Mouse (Mus musculus) embryonic facial prominence, embryonic 15.5 days (tissue): ENCODE measurements at regions not wholly inside any gene's neighbourhood (a gene's known extent, or its start where the extent isn't known, plus 50 kb on each side); places are given as distances from the start of the nearest gene placed in this dataset.

ENCODE experiments used
- ATAC-seq: fragments of 200-750 bp; cut with Nextera tagmentation; 2 replicates; pipeline ENCODE4 v1.8.0; 2017; ENCODE audit warnings: low read depth, moderate TSS enrichment; ENCODE audit not compliant: insufficient number of reproducible peaks, low FRiP score, low TSS enrichment
- H3K27ac ChIP-seq: fragments of 300-500 bp; sonication (generic); replicated peaks from 2 replicates; pipeline ENCODE4 v1.5.1; 2015; ENCODE audit warnings: mild to moderate bottlenecking, inconsistent platforms
- H3K27me3 ChIP-seq: fragments of 300-500 bp; sonication (generic); 2 replicates; pipeline ENCODE4 v1.6.1; 2015; ENCODE audit warnings: inconsistent platforms
- H3K36me3 ChIP-seq: fragments of 300-500 bp; sonication (generic); 2 replicates; pipeline ENCODE4 v1.6.1; 2015; ENCODE audit warnings: mild to moderate bottlenecking, inconsistent platforms
- H3K4me1 ChIP-seq: fragments of 300-500 bp; sonication (generic); 2 replicates; pipeline ENCODE4 v1.6.1; 2015; ENCODE audit warnings: inconsistent platforms
- H3K4me2 ChIP-seq: fragments of 300-500 bp; sonication (generic); replicated peaks from 2 replicates; pipeline ENCODE4 v1.6.1; 2015; ENCODE audit warnings: mild to moderate bottlenecking, inconsistent platforms
- H3K4me3 ChIP-seq: fragments of 300-500 bp; sonication (generic); replicated peaks from 2 replicates; pipeline ENCODE4 v1.5.1; 2015; ENCODE audit warnings: mild to moderate bottlenecking, inconsistent platforms
- H3K9ac ChIP-seq: fragments of 300-500 bp; sonication (generic); 2 replicates; pipeline ENCODE4 v1.6.1; 2015; ENCODE audit warnings: inconsistent platforms
- H3K9me3 ChIP-seq: fragments of 300-500 bp; sonication (generic); replicated peaks from 2 replicates; pipeline ENCODE4 v1.6.1; 2016; ENCODE audit warnings: inconsistent platforms
- WGBS: fragments of 180-500 bp; shearing (Covaris S2); methylation state at CpG from one replicate; pipeline ENCODE4 v1.1.7; 2015; 5-methylcytosine and 5-hydroxymethylcytosine counted together

DNA sequence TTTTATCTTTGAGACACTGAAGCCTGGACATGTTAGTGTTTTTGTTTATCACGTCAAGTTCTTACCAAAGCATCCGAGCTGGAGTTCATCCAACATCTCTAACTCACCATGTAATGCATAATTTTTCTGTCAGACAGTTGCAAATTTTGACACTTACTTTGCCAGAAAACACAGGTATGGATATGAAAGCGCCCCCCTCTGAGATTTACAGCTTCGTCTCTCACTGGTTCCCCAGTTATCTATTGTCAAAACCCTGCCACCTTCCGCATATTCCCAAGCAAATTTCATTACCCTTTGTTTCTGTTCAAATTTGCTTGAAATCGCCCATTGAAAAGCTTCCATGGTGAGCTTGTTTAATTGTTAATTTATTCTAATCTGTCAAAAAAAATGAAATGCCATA, 202.7 kb upstream of the Cxadr start:
- no peak for ATAC-seq

GRCm38 (mm10) chr16:78096571-78096970, 204.7 kb upstream of the Cxadr start:
- Histone ChIP-seq H3K9me3 (no peaks in the 10 kb centered on the region), H3K4me1 (peaks cover 10% of the 10 kb centered on the region), H3K4me2 (no peak overlapping the region), H3K27ac (no peak overlapping the region), H3K36me3 (no peaks in the 10 kb centered on the region), H3K9ac (no peak overlapping the region), H3K27me3 (no peaks in the 10 kb centered on the region), H3K4me3 (no peak overlapping the region)
- 43% methylated on average over 1 of the region's 1 CpGs for WGBS
- ATAC-seq: no peak

More for the DNA sequence above, 202.7 kb upstream of the Cxadr start:
- no peaks in the 10 kb centered on the region for H3K9me3 ChIP-seq
- no peak overlapping the region for H3K4me2 ChIP-seq
- 68% methylated on average over 6 of the region's 6 CpGs for WGBS
- H3K4me3 ChIP-seq: no peak overlapping the region
- no peaks in the 10 kb centered on the region for H3K36me3 ChIP-seq
- no peak overlapping the region for H3K27ac ChIP-seq
- no peak overlapping the region for H3K9ac ChIP-seq
- H3K27me3 ChIP-seq: no peaks in the 10 kb centered on the region
- peaks cover 16% of the 10 kb centered on the region for H3K4me1 ChIP-seq

DNA sequence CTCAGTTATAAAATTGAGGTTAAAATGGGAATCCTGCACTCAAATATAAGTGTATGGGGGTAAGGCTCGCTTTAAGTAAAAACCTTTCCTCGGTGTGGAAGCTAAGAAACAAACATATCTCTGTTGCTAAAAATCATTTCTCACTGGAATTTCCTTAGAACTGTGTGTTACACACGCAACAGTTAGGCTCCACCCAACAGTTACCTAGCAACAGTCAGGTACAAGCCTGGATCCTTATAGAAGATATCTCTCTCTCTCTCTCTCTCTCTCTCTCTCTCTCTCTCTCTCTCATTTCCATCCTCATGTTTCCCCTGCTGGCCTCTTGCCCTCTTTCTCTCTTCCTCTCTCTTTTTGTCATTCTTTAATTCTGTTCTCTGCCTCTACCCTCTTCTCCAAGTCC, 211.1 kb upstream of the Cxadr start:
- WGBS: 82% methylated on average over 3 of the region's 3 CpGs
- H3K9me3 ChIP-seq: no peaks in the 10 kb centered on the region
- no peak overlapping the region for H3K9ac ChIP-seq
- no peak for ATAC-seq
- no peaks in the 10 kb centered on the region for H3K36me3 ChIP-seq
- no peak overlapping the region for H3K27ac ChIP-seq
- H3K4me1 ChIP-seq: no peaks in the 10 kb centered on the region
- H3K27me3 ChIP-seq: no peaks in the 10 kb centered on the region
- no peak overlapping the region for H3K4me3 ChIP-seq
- no peak overlapping the region for H3K4me2 ChIP-seq

GRCm38 (mm10) chr16:78067532-78068118, 233.7 kb upstream of the Cxadr start:
- H3K4me1 ChIP-seq: no peaks in the 10 kb centered on the region
- 46% methylated on average over 10 of the region's 10 CpGs for WGBS
- no peak overlapping the region for H3K4me3 ChIP-seq
- no peak overlapping the region for H3K9ac ChIP-seq
- H3K36me3 ChIP-seq: no peaks in the 10 kb centered on the region
- no peaks in the 10 kb centered on the region; the same call in 1 of the 2 replicates for H3K27me3 ChIP-seq
- ATAC-seq: no peak
- H3K27ac ChIP-seq: peak overlapping the region; percentile 4; the same call in 1 of the 2 replicates
- no peaks in the 10 kb centered on the region for H3K9me3 ChIP-seq
- H3K4me2 ChIP-seq: no peak overlapping the region

DNA sequence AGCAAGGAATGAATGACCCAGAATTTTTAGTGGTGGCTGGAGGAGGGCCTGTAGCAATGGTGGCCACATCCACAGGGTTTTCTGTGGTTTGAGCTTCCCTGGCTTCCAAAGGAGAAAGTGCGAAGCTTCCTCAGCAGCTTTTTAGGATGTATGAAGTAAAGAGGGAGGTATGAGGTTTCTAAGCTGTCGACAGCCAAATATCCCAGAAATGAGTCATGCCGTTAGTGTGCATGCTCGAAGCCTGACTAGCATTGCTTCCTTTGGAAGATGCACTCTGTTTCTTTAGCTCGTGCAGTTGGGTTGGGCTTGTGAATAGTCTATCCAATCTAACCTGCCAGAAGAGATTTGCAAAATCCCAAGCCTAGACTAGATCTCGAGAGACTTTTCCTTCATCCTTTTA, 240.8 kb upstream of the Cxadr start:
- no peak overlapping the region for H3K9ac ChIP-seq
- no peak overlapping the region for H3K4me3 ChIP-seq
- no peaks in the 10 kb centered on the region for H3K4me1 ChIP-seq
- 61% methylated on average over 6 of the region's 6 CpGs for WGBS
- no peak for ATAC-seq
- no peaks in the 10 kb centered on the region for H3K36me3 ChIP-seq
- H3K4me2 ChIP-seq: no peak overlapping the region
- no peak overlapping the region; the same call in 1 of the 2 replicates for H3K27ac ChIP-seq
- H3K9me3 ChIP-seq: no peaks in the 10 kb centered on the region
- no peaks in the 10 kb centered on the region for H3K27me3 ChIP-seq

DNA sequence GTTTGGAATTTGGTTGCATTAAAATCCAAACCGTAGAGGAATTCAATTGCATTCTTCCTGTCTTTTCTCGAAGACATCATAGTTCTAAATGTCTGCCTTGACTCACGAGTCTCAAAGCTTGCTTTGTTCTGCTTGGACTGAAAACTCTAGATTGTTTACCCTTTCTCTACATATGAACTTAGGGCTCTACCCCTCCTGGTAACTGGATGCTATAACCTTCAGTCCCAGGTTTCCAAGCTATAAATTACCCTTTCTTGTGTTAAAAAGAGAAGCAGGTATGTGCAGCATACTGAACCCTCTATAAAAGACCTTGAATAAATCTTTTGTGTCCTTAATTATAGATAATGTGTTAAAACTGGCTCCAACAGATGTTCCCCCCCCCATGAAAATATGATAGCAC, 243.7 kb upstream of the Cxadr start:
- Histone ChIP-seq H3K27ac (no peak overlapping the region), H3K36me3 (no peaks in the 10 kb centered on the region), H3K4me2 (no peak overlapping the region), H3K9ac (no peak overlapping the region), H3K4me1 (no peaks in the 10 kb centered on the region), H3K9me3 (no peaks in the 10 kb centered on the region), H3K27me3 (no peaks in the 10 kb centered on the region), H3K4me3 (no peak overlapping the region)
- 34% methylated on average over 3 of the region's 3 CpGs for WGBS
- no peak for ATAC-seq

DNA sequence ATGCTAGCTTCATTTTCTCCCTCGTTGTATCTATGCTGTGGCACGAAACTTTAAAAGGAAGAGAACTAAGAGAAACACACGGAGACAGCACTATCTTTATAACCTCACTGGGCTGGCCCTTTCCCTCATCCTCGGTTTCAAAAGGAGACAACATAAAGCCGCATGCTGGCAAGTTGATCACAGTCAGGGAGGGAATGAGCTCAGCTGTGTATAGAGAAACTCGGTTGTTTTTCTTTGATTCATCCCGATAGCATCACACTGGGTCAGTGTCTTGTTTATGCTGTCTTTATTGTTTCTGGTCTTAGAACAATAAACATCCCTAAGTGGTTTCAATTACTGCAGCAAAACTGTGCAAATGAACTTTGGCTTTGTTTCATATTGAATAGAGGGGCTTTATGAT, 249.2 kb upstream of the Cxadr start:
- Histone ChIP-seq H3K9me3 (no peaks in the 10 kb centered on the region), H3K27ac (no peak overlapping the region; the same call in 1 of the 2 replicates), H3K4me3 (no peak overlapping the region), H3K4me1 (no peaks in the 10 kb centered on the region), H3K27me3 (no peaks in the 10 kb centered on the region), H3K36me3 (no peaks in the 10 kb centered on the region), H3K9ac (no peak overlapping the region), H3K4me2 (no peak overlapping the region)
- ATAC-seq: no peak
- 45% methylated on average over 7 of the region's 7 CpGs for WGBS

GRCm38 (mm10) chr16:78040149-78040920, 261.0 kb upstream of the Cxadr start:
- 33% methylated on average over 4 of the region's 4 CpGs for WGBS
- 0 out of 2 replicates have a peak, but pooled peaks cover 3% of the 10 kb centered on the region for H3K4me1 ChIP-seq
- no peak overlapping the region for H3K9ac ChIP-seq
- peak; percentile 69; the same call in 1 of the 2 replicates for ATAC-seq
- no peak overlapping the region for H3K4me2 ChIP-seq
- no peaks in the 10 kb centered on the region for H3K9me3 ChIP-seq
- no peak overlapping the region for H3K4me3 ChIP-seq
- no peaks in the 10 kb centered on the region for H3K36me3 ChIP-seq
- 0 out of 2 replicates have a peak overlapping the region, but pooled peaks have one; percentile 17 for H3K27ac ChIP-seq
- H3K27me3 ChIP-seq: no peaks in the 10 kb centered on the region

DNA sequence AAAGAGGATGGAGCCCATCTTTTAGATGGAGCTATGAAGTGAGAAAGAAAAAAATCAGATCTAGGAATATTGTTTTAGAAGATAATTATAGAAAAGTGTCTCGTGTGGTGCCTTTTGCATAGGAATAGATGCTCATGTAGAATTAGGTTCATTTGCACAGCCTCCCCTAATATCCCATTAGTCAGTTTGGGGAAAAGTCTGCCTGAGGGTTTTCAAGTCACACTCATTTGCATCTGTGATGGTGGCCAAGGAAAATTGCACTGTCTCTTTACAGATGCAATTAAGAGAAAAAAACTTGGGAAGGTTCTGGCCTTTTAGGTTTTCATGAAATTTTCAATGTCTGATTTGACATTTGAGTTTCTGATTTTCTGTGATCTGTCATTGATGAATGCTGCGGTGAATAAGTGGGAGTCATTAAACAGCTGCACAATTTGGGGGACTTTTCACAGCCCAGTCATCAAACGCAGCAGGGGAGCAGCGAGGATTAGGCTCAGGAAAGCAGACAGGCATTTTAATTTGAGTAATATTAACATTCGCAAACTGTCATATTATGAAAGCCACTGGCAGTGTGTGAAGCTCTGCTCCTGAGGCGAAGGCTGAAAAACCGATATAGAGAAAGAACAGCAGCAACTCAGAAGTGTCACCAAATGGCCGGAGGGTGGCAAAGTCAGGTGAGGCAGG, 281.5 kb upstream of the Cxadr start:
- ATAC-seq: no peak
- Histone ChIP-seq H3K27ac (no peak overlapping the region), H3K9me3 (no peaks in the 10 kb centered on the region), H3K4me3 (no peak overlapping the region), H3K9ac (no peak overlapping the region), H3K4me2 (no peak overlapping the region), H3K27me3 (no peaks in the 10 kb centered on the region), H3K36me3 (no peaks in the 10 kb centered on the region), H3K4me1 (no peaks in the 10 kb centered on the region)
- 62% methylated on average over 8 of the region's 8 CpGs for WGBS

- H3K9me3 ChIP-seq: no peaks in the 10 kb centered on the region
- H3K4me3 ChIP-seq: no peak overlapping the region
- H3K36me3 ChIP-seq: no peaks in the 10 kb centered on the region
- H3K4me1 ChIP-seq: no peaks in the 10 kb centered on the region
- no peak overlapping the region for H3K9ac ChIP-seq
- H3K27me3 ChIP-seq: no peaks in the 10 kb centered on the region
- no peak overlapping the region for H3K4me2 ChIP-seq
- no peak overlapping the region for H3K27ac ChIP-seq
- 57% methylated on average over 2 of the region's 2 CpGs for WGBS
- no peak for ATAC-seq
Observed at GRCm38 (mm10) chr16:78015401-78015800, 285.9 kb upstream of the Cxadr start.

GRCm38 (mm10) chr16:78013049-78013819, 288.1 kb upstream of the Cxadr start:
- WGBS: 81% methylated on average over 5 of the region's 5 CpGs
- no peak overlapping the region for H3K9ac ChIP-seq
- no peak overlapping the region for H3K27ac ChIP-seq
- no peak overlapping the region for H3K4me3 ChIP-seq
- no peaks in the 10 kb centered on the region for H3K36me3 ChIP-seq
- no peak overlapping the region for H3K4me2 ChIP-seq
- no peaks in the 10 kb centered on the region for H3K27me3 ChIP-seq
- no peak for ATAC-seq
- H3K9me3 ChIP-seq: no peaks in the 10 kb centered on the region
- no peaks in the 10 kb centered on the region for H3K4me1 ChIP-seq
